Mouse (Mus musculus): ENCODE measurements around the gene Srebf2. TPM values are rescaled to one million over a fixed set of nuclear protein-coding genes. Genes with fewer than 3 reads are reported as not detected.

Srebf2 gene
- polyA plus RNA-seq, 1 experiment: not detected

DNA sequence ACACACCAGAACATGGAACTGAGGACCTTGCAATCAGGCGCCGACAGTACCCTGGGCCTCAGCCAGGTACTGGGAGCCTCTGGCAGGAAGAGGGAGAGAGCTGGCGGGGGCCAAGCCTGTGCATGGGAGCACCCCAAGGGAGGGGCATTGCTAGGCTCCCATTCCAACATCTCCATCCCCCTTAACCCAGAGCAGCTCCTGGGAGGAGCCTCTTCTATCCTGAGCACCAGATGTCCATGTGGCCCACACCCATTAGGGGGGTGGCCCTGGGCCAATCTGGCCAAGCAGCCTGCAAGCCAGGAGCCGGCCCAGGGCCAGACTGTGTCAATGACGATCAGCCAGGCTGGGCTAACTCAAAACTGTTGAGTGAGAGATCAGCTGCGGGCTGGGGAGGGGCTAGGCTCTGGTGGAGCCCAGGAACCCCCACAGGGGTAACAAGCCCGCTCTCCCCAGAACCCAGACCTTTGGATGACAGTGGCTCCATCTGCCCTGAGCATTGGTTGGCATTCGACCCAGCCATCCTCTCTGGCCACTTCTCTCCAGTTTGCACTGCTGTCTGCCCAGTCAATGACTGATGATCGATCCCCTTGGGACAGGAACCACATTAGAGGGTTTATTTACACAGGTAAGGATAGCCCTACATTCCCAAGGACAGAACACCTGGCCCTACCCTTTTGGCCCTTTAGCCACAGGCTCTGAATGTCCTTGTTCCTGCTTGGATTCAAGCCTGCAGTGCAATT lies 59.6 kb downstream of the Srebf2 start:
- 36% methylated on average over 9 of the region's 9 CpGs for WGBS
- Histone ChIP-seq H3K27ac (ENCODE audit: insufficient read depth, low read depth, low read length) (peak overlapping the region; percentile 45; the same call in 1 of the 2 replicates), H3K4me1 (ENCODE audit: control insufficient read depth, insufficient read depth, low read length) (peaks cover 62% of the 10 kb centered on the region), H3K4me3 (ENCODE audit: insufficient read depth, low read depth, low read length) (no peak overlapping the region)
- TF ChIP-seq POLR2A (IDR thresholded peaks at IDR 0.05; ENCODE audit: insufficient read depth, low read depth, low read length) (0 out of 2 replicates have a peak, but pooled peaks have one; percentile 18), CTCF (IDR thresholded peaks at IDR 0.05; ENCODE audit: insufficient read depth, low read depth, low read length) (no peak)

DNA sequence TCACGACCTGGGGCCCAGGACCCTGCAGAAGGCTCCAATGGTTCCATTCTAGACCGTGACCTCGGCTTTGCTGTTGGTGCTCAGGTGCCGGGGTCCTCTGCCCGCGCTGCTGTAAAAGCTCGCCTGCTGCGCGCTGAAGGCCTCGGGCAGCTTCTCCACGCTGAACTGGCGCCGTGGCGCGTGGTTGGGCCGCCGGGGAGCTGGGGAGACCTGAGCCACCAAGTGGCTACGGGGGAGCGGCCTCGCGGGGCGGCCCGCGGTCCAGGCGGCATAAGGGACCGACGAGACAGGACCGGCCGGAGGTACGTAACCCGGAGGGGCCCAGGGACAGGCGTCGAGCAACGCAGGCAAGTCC lies 60.1 kb downstream of the Srebf2 start:
- TF ChIP-seq CTCF (IDR thresholded peaks at IDR 0.05; ENCODE audit: insufficient read depth, low read depth, low read length) (no peak), POLR2A (IDR thresholded peaks at IDR 0.05; ENCODE audit: insufficient read depth, low read depth, low read length) (no peak)
- 42% methylated on average over 34 of the region's 34 CpGs for WGBS
- H3K4me3 ChIP-seq (ENCODE audit: insufficient read depth, low read depth, low read length): peak overlapping the region; percentile 21; the same call in 1 of the 2 replicates
- H3K4me1 ChIP-seq (ENCODE audit: control insufficient read depth, insufficient read depth, low read length): peaks cover 62% of the 10 kb centered on the region
- 0 out of 2 replicates have a peak overlapping the region, but pooled peaks have one; percentile 17 for H3K27ac ChIP-seq (ENCODE audit: insufficient read depth, low read depth, low read length)

DNA sequence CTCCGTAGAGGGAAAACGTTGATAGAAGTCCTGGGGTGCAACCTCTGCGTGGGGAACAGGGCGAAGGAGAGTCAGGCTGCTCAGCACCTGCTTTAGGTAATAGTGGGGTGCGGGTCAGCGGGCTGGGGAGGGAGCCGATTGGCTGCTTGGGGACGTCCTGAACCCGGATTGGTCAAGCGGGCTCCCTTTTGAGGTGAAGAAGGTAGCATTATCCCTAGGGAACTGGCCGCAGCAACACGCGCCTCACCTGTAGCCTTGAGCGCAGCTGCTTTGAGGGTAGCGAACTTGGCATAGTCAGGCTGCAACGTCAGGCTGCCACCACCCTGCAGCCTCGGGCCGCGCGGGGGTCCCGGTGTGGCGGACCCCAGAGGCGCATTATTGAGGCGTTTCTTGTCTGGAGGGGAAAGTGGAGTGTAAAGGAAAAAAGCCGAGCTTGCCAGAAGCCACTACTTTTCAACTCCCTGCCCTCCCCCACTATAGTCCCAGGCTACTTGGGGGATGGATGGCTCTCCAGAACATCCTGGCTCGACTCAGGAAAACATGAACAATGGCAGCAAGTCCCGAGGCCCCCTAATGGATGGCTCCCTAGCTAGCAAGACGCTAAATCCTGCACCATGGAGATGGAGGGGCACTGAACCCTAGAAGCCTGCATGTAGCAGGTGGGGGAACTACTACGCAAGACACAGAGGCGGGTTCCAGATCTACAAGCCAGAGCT lies 60.7 kb downstream of the Srebf2 start:
- TF ChIP-seq POLR2A (IDR thresholded peaks at IDR 0.05; ENCODE audit: insufficient read depth, low read depth, low read length): no peak
- TF ChIP-seq CTCF (IDR thresholded peaks at IDR 0.05; ENCODE audit: insufficient read depth, low read depth, low read length): no peak
- peaks cover 62% of the 10 kb centered on the region for H3K4me1 ChIP-seq (ENCODE audit: control insufficient read depth, insufficient read depth, low read length)
- H3K4me3 ChIP-seq (ENCODE audit: insufficient read depth, low read depth, low read length): peak overlapping the region; percentile 21
- WGBS: 42% methylated on average over 30 of the region's 30 CpGs
- H3K27ac ChIP-seq (ENCODE audit: insufficient read depth, low read depth, low read length): peak overlapping the region; percentile 17; the same call in 1 of the 2 replicates

- H3K4me1 ChIP-seq (ENCODE audit: control insufficient read depth, insufficient read depth, low read length): peaks cover 60% of the 10 kb centered on the region
- H3K27ac ChIP-seq (ENCODE audit: insufficient read depth, low read depth, low read length): peak overlapping the region; percentile 12; the same call in 1 of the 2 replicates
- no peak for TF ChIP-seq CTCF (IDR thresholded peaks at IDR 0.05; ENCODE audit: insufficient read depth, low read depth, low read length)
- TF ChIP-seq POLR2A (IDR thresholded peaks at IDR 0.05; ENCODE audit: insufficient read depth, low read depth, low read length): no peak
- 76% methylated on average over 8 of the region's 8 CpGs for WGBS
- H3K4me3 ChIP-seq (ENCODE audit: insufficient read depth, low read depth, low read length): peak overlapping the region; percentile 21
Observed at GRCm38 (mm10) chr15:82208307-82208706, 61.3 kb downstream of the Srebf2 start.

DNA sequence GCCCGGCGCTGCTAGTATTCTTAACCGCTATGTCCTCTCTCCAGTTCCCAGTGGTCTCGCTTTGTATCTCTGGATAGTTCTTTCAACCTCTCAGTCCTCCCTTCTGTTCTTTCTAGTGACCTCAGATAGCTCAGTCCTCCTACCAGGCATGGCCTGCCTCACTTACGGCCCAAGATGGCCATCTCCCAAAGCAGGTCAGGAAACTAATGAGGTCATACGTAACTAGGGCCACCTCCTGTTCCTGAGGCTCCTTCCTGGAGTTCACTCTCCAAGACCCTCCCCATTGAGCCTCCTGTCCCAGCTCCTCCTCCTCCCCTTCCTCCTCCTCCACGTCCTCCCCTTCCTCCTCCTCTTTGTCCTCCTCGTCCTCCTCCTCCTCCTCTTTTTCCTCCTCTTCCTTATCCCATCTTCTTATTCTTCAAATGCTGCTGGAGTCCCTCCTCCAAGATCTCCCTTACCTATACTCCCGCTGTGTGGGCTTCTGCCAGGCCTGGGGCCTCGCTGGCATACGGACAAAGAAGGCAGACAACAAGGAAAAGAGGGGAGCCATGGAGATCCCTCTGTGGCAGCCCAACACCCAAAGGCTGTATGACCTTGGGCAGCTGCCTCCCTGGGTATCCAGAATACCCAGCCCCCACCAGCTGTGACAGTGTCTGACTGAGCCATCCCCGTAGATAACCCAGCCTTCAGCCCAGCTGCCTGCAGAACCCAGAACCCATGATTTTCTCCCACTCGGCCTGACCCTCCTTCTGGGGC lies 62.5 kb downstream of the Srebf2 start:
- H3K4me1 ChIP-seq (ENCODE audit: control insufficient read depth, insufficient read depth, low read length): peaks cover 51% of the 10 kb centered on the region
- peak overlapping the region; percentile 91 for H3K4me3 ChIP-seq (ENCODE audit: insufficient read depth, low read depth, low read length)
- H3K27ac ChIP-seq (ENCODE audit: insufficient read depth, low read depth, low read length): peak overlapping the region; percentile 73
- 58% methylated on average over 13 of the region's 13 CpGs for WGBS
- TF ChIP-seq CTCF (IDR thresholded peaks at IDR 0.05; ENCODE audit: insufficient read depth, low read depth, low read length) (no peak), POLR2A (IDR thresholded peaks at IDR 0.05; ENCODE audit: insufficient read depth, low read depth, low read length) (no peak)

DNA sequence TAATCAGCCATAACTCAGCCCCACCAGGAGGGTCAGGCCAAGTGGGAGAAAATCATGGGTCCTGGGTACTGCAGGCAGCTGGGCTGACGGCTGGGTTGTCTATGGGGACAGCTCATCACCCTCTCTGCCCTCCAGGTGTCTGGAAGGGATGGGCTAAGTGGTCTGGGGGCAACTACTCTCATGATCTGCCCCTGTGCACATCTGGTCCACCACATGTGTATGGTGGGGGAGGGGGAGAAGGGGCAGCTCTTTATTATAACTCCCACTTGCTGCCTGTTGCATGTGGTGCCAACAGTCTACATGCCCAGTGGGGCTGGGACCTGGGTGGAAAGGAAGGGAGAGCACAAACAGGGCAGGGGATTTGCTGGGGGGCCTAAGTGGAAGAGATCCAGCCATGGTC lies 63.8 kb downstream of the Srebf2 start:
- no peak for TF ChIP-seq POLR2A (IDR thresholded peaks at IDR 0.05; ENCODE audit: insufficient read depth, low read depth, low read length)
- TF ChIP-seq CTCF (IDR thresholded peaks at IDR 0.05; ENCODE audit: insufficient read depth, low read depth, low read length): no peak
- H3K4me3 ChIP-seq (ENCODE audit: insufficient read depth, low read depth, low read length): peak overlapping the region; percentile 91
- WGBS: 22% methylated on average over 1 of the region's 1 CpGs
- peaks cover 53% of the 10 kb centered on the region for H3K4me1 ChIP-seq (ENCODE audit: control insufficient read depth, insufficient read depth, low read length)
- H3K27ac ChIP-seq (ENCODE audit: insufficient read depth, low read depth, low read length): peak overlapping the region; percentile 73

DNA sequence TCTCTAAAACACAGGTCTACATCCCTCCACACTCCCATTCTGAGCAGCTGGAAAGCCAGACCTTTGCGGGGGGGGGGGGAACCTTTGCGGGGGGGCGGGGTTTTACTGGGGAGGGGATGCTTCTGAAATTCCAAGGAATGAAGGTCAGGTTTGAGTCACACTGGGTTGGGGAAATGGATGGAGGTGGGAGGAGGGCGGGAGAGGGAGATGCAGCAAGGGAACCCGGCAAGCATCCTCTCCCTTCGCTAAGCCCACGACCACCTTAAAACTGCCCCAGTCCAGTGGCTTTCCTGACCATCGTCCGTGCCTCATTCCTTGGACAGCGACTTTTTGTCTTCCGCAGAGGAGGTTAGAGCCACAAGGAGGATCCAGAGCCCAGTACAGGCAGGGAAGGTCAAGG lies 64.3 kb downstream of the Srebf2 start:
- Histone ChIP-seq H3K4me1 (ENCODE audit: control insufficient read depth, insufficient read depth, low read length) (peaks cover 53% of the 10 kb centered on the region), H3K27ac (ENCODE audit: insufficient read depth, low read depth, low read length) (peak overlapping the region; percentile 92), H3K4me3 (ENCODE audit: insufficient read depth, low read depth, low read length) (peak overlapping the region; percentile 91)
- TF ChIP-seq POLR2A (IDR thresholded peaks at IDR 0.05; ENCODE audit: insufficient read depth, low read depth, low read length) (no peak), CTCF (IDR thresholded peaks at IDR 0.05; ENCODE audit: insufficient read depth, low read depth, low read length) (no peak)
- 4% methylated on average over 11 of the region's 11 CpGs for WGBS

- peak overlapping the region; percentile 92 for H3K27ac ChIP-seq (ENCODE audit: insufficient read depth, low read depth, low read length)
Observed at GRCm38 (mm10) chr15:82211911-82212751, 65.2 kb downstream of the Srebf2 start.

More at GRCm38 (mm10) chr15:82211911-82212751, 65.2 kb downstream of the Srebf2 start:
- H3K4me3 ChIP-seq (ENCODE audit: insufficient read depth, low read depth, low read length): peak overlapping the region; percentile 91
- TF ChIP-seq POLR2A (IDR thresholded peaks at IDR 0.05; ENCODE audit: insufficient read depth, low read depth, low read length): peak; percentile 43
- TF ChIP-seq CTCF (IDR thresholded peaks at IDR 0.05; ENCODE audit: insufficient read depth, low read depth, low read length): no peak
- H3K4me1 ChIP-seq (ENCODE audit: control insufficient read depth, insufficient read depth, low read length): peaks cover 52% of the 10 kb centered on the region
- WGBS: under 1% methylated on average over 111 of the region's 112 CpGs
